ENCODE assay signal across 8 mouse cellular contexts in genomic region chr8:121652774-121653323, GRCm38 (mm10). TPM values are rescaled to one million over a fixed set of nuclear protein-coding genes. Genes with fewer than 3 reads are reported as not detected.
DNase-seq lines count a peak whose midpoint lies in the region; ATAC-seq and TF ChIP-seq lines count a peak whose summit lies in the region.

Gene Zcchc14 (minus strand): TSS chr8:121652901.

- H3K27ac ChIP-seq in embryonic facial prominence, embryonic 13.5 days, result peak within 1 kb of the TSS; percentile 94
- H3K27ac ChIP-seq in heart, adult 2 months, result peak within 1 kb of the TSS; percentile 94
- peak within 1 kb of the TSS; percentile 90 for H3K27ac ChIP-seq in limb, embryonic 11.5 days (replicated peaks; ENCODE audit: low read depth, low read length)
- H3K27ac ChIP-seq in midbrain, embryonic 12.5 days (replicated peaks), result peak within 1 kb of the TSS; percentile 98

- peak within 1 kb of the TSS; percentile 96 for H3K4me2 ChIP-seq in embryonic facial prominence, embryonic 13.5 days
- peak within 1 kb of the TSS; percentile 98 for H3K4me2 ChIP-seq in limb, embryonic 11.5 days (ENCODE audit: low read depth, severe bottlenecking)
- peak within 1 kb of the TSS; percentile 99 for H3K4me2 ChIP-seq in midbrain, embryonic 12.5 days (replicated peaks)

- intact Hi-C loops in heart, adult 2 months (cut with DNase I), result no loop called here

- TF ChIP-seq CTCF in heart, adult 2 months (IDR thresholded peaks at IDR 0.05), result no peak

- no peaks in the 10 kb centered on the region for H3K27me3 ChIP-seq in embryonic facial prominence, embryonic 13.5 days
- H3K27me3 ChIP-seq in heart, adult 2 months (ENCODE audit: control insufficient read depth, insufficient read depth, low read length), result no peaks in the 10 kb centered on the region
- no peaks in the 10 kb centered on the region for H3K27me3 ChIP-seq in limb, embryonic 11.5 days (ENCODE audit: control insufficient read depth, insufficient read depth, low read length)
- H3K27me3 ChIP-seq in midbrain, embryonic 12.5 days, result no peaks in the 10 kb centered on the region

- DNase-seq in monocyte, adult 2 months (ENCODE audit: low read depth in 1 of 2, low spot score in 2 of 2), result peak; percentile 13 to 24
- peak; percentile 96 to 99 for DNase-seq in heart, adult 2 months
- peak; percentile 98 to 99 for DNase-seq in kidney, adult 8-10 months
- peak; percentile 97 for DNase-seq in limb, embryonic 11.5 days (ENCODE audit: low spot score)
- DNase-seq in spleen, postnatal 36 days (ENCODE audit: low spot score in 2 of 2), result peak; percentile 56 to 66

- under 1% methylated on average over 53 of the region's 67 CpGs for WGBS in embryonic facial prominence, embryonic 13.5 days
- WGBS in heart, adult 2 months, result under 1% methylated on average over 67 of the region's 67 CpGs
- under 1% methylated on average over 63 of the region's 67 CpGs for WGBS in limb, embryonic 11.5 days
- 0% methylated on average over 67 of the region's 67 CpGs for WGBS in midbrain, embryonic 12.5 days

- H3K36me3 ChIP-seq in embryonic facial prominence, embryonic 13.5 days, result 0 out of 2 replicates have a peak, but pooled peaks cover 5% of the 10 kb centered on the region
- H3K36me3 ChIP-seq in heart, adult 2 months (ENCODE audit: control insufficient read depth, insufficient read depth, low read length), result no peaks in the 10 kb centered on the region; the same call in 1 of the 2 replicates
- no peaks in the 10 kb centered on the region for H3K36me3 ChIP-seq in limb, embryonic 11.5 days (ENCODE audit: control insufficient read depth, insufficient read depth, low read length)
- H3K36me3 ChIP-seq in midbrain, embryonic 12.5 days, result peaks cover 7% of the 10 kb centered on the region; the same call in 1 of the 2 replicates

- peak within 1 kb of the TSS; percentile 63 for H3K4me3 ChIP-seq in embryonic facial prominence, embryonic 13.5 days
- H3K4me3 ChIP-seq in heart, adult 2 months, result peak within 1 kb of the TSS; percentile 80
- peak within 1 kb of the TSS; percentile 68 for H3K4me3 ChIP-seq in limb, embryonic 11.5 days (ENCODE audit: low read depth, low read length)
- H3K4me3 ChIP-seq in midbrain, embryonic 12.5 days, result peak within 1 kb of the TSS; percentile 94

- H3K9ac ChIP-seq in embryonic facial prominence, embryonic 13.5 days, result peak within 1 kb of the TSS; percentile 92
- H3K9ac ChIP-seq in heart, adult 2 months (ENCODE audit: low read depth, low read length), result peak within 1 kb of the TSS; percentile 97
- H3K9ac ChIP-seq in limb, embryonic 11.5 days (ENCODE audit: low read length), result peak within 1 kb of the TSS; percentile 86
- peak within 1 kb of the TSS; percentile 97 for H3K9ac ChIP-seq in midbrain, embryonic 12.5 days (replicated peaks)

- no peaks in the 10 kb centered on the region for H3K9me3 ChIP-seq in embryonic facial prominence, embryonic 13.5 days
- no peaks in the 10 kb centered on the region for H3K9me3 ChIP-seq in limb, embryonic 11.5 days (ENCODE audit: control insufficient read depth, low read length)
- no peaks in the 10 kb centered on the region for H3K9me3 ChIP-seq in midbrain, embryonic 12.5 days

- ATAC-seq in monocyte, adult 5-6 weeks (replicated peaks; ENCODE audit: insufficient number of reproducible peaks, low FRiP score, low TSS enrichment, poor library complexity, severe bottlenecking), result no peak
- peak; percentile 98 for ATAC-seq in embryonic facial prominence, embryonic 13.5 days (ENCODE audit: insufficient number of reproducible peaks, insufficient read depth, low FRiP score, low TSS enrichment, low read depth)
- ATAC-seq in limb, embryonic 11.5 days (ENCODE audit: insufficient number of reproducible peaks, low FRiP score, low TSS enrichment, low read depth), result peak; percentile 96
- ATAC-seq in midbrain, embryonic 12.5 days (ENCODE audit: low FRiP score, low read depth), result peak; percentile 98

- TF ChIP-seq POLR2A in heart, adult 2 months (IDR thresholded peaks at IDR 0.05; ENCODE audit: insufficient read depth, low read depth, low read length), result peak; percentile 65

- H3K79me2 ChIP-seq in heart, adult 2 months (replicated peaks; ENCODE audit: control insufficient read depth, insufficient read depth, low read length), result peaks cover 14% of the 10 kb centered on the region

- H3K4me1 ChIP-seq in embryonic facial prominence, embryonic 13.5 days, result peaks cover 54% of the 10 kb centered on the region
- H3K4me1 ChIP-seq in heart, adult 2 months (ENCODE audit: control insufficient read depth, insufficient read depth, low read length), result peaks cover 26% of the 10 kb centered on the region
- peaks cover 21% of the 10 kb centered on the region for H3K4me1 ChIP-seq in limb, embryonic 11.5 days (ENCODE audit: control insufficient read depth, insufficient read depth, low read length)
- peaks cover 53% of the 10 kb centered on the region for H3K4me1 ChIP-seq in midbrain, embryonic 12.5 days

- TF ChIP-seq EP300 in heart, adult 2 months (IDR thresholded peaks at IDR 0.05; ENCODE audit: insufficient read depth, low read depth, low read length), result no peak; the same call in 1 of the 2 replicates

RNA-seq across cellular contexts. Expression of gene Zcchc14, which starts in this region (rescaled TPM):
- total RNA-seq in monocyte, adult 5-6 weeks (2017), result 0.19 to 0.21 TPM in 2 of 3 replicates, not detected in the other
- 19.4 and 19.9 TPM in 2 replicates for polyA plus RNA-seq in embryonic facial prominence, embryonic 13.5 days (2015; fragmentation: Nextera tagmentation; extraction: Ambion mirVana)
- total RNA-seq in heart, adult 2 months (2021), result 10 to 100 TPM; 28.5 to 30.0 TPM
- 17.6 and 22.1 TPM in 2 replicates for polyA plus RNA-seq in heart, adult 2 months (2012; rRNA removed)
- 19.0 and 20.5 TPM in 2 replicates for polyA plus RNA-seq in limb, embryonic 11.5 days (2014; fragmentation: Nextera tagmentation; extraction: Ambion mirVana)
- 27.7 TPM in 2 replicates for polyA plus RNA-seq in midbrain, embryonic 12.5 days (2016; fragmentation: Nextera tagmentation; extraction: Ambion mirVana)

Comparison
In these comparisons a context has a peak if more than half of its experiments do, and no peak if none do; other contexts are left out.
1. RNA of gene Zcchc14 (total RNA-seq): 28.5 to 30.0 TPM in heart, adult 2 months; 0.19 to 0.21 TPM in monocyte, adult 5-6 weeks; every median in the first group is over 10 times any median in the second.
2. DNase-seq: peak in every context shown above with its lines; median percentile 98 in kidney, adult 8-10 months; 98 in heart, adult 2 months; 97 in limb, embryonic 11.5 days; 61 in spleen, postnatal 36 days; 18 in monocyte, adult 2 months.
3. Peak in every context shown above with its lines, with median percentiles within 50 percentile points of each other: H3K27ac ChIP-seq, H3K4me2 ChIP-seq, H3K4me3 ChIP-seq and H3K9ac ChIP-seq.